9 mouse cellular contexts compared by ENCODE assay signal in genomic region chr5:43673083-43673482, GRCm38 (mm10). TPM values are rescaled to one million over a fixed set of nuclear protein-coding genes. Genes with fewer than 3 reads are reported as not detected.
DNase-seq lines count a peak whose midpoint lies in the region; ATAC-seq and TF ChIP-seq lines count a peak whose summit lies in the region.
"Had no signal": no experiment of that assay in that cellular context is flagged by ENCODE, and none has a peak within 500 bp of the region (broad histone marks: within the 10 kb centered on the region; RNA-seq: fewer than 3 reads in every experiment).

No protein-coding gene starts in this region.

- WGBS in kidney, embryonic 15.5 days = 82% methylated on average over 2 of the region's 2 CpGs
- 80% methylated on average over 2 of the region's 2 CpGs for WGBS in kidney, adult 2 months
- WGBS in embryonic facial prominence, embryonic 14.5 days = 71% methylated on average over 2 of the region's 2 CpGs
- WGBS in intestine, embryonic 16.5 days = 77% methylated on average over 2 of the region's 2 CpGs
- WGBS in neural tube, embryonic 11.5 days = 89% methylated on average over 2 of the region's 2 CpGs

- peaks cover 11% of the 10 kb centered on the region for H3K4me1 ChIP-seq in kidney, embryonic 15.5 days
- H3K4me1 ChIP-seq in kidney, adult 2 months (ENCODE audit: control insufficient read depth, insufficient read depth, low read length) = no peaks in the 10 kb centered on the region; the same call in 1 of the 2 replicates
- peaks cover 3% of the 10 kb centered on the region; the same call in 1 of the 2 replicates for H3K4me1 ChIP-seq in embryonic facial prominence, embryonic 14.5 days (ENCODE audit: control insufficient read depth, insufficient read depth, low read length)
- peaks cover 8% of the 10 kb centered on the region for H3K4me1 ChIP-seq in intestine, embryonic 16.5 days (ENCODE audit: control insufficient read depth, insufficient read depth, low read length)
- peaks cover 3% of the 10 kb centered on the region; the same call in 1 of the 2 replicates for H3K4me1 ChIP-seq in neural tube, embryonic 11.5 days (ENCODE audit: control insufficient read depth, insufficient read depth, low read length)

- H3K4me3 ChIP-seq in kidney, embryonic 15.5 days (replicated peaks) = peak overlapping the region; percentile 55
- no peak overlapping the region for H3K4me3 ChIP-seq in kidney, adult 2 months (ENCODE audit: insufficient read depth, low read depth, low read length)
- peak overlapping the region; percentile 49 for H3K4me3 ChIP-seq in embryonic facial prominence, embryonic 14.5 days (ENCODE audit: low read depth, low read length)
- H3K4me3 ChIP-seq in intestine, embryonic 16.5 days (ENCODE audit: low read length) = peak overlapping the region; percentile 55
- H3K4me3 ChIP-seq in neural tube, embryonic 11.5 days (ENCODE audit: low read depth, low read length) = 0 out of 2 replicates have a peak overlapping the region, but pooled peaks have one; percentile 42

- DNase-seq in kidney, adult 2 months = no peak
- DNase-seq in embryonic facial prominence, embryonic 14.5 days (ENCODE audit: low spot score) = no peak
- DNase-seq in neural tube, embryonic 11.5 days (ENCODE audit: low spot score) = no peak
- no peak for DNase-seq in frontal cortex, postnatal 36 days (ENCODE audit: low spot score in 2 of 2)
- no peak for DNase-seq in adrenal gland, postnatal 25 days
- DNase-seq in layer of hippocampus, adult 8-10 months (ENCODE audit: low spot score in 2 of 2) = no peak

- TF ChIP-seq POLR2A in kidney, adult 2 months (IDR thresholded peaks at IDR 0.05; ENCODE audit: low read depth, low read length) = no peak

- peaks cover 26% of the 10 kb centered on the region for H3K36me3 ChIP-seq in kidney, embryonic 15.5 days
- H3K36me3 ChIP-seq in kidney, adult 2 months (ENCODE audit: control insufficient read depth, insufficient read depth, low read length) = no peaks in the 10 kb centered on the region
- peaks cover 13% of the 10 kb centered on the region; the same call in 1 of the 2 replicates for H3K36me3 ChIP-seq in embryonic facial prominence, embryonic 14.5 days (ENCODE audit: control insufficient read depth, insufficient read depth, low read length)
- peaks cover 4% of the 10 kb centered on the region; the same call in 1 of the 2 replicates for H3K36me3 ChIP-seq in intestine, embryonic 16.5 days (ENCODE audit: control insufficient read depth, insufficient read depth, low read length)
- H3K36me3 ChIP-seq in neural tube, embryonic 11.5 days (ENCODE audit: control insufficient read depth, insufficient read depth, low read length) = no peaks in the 10 kb centered on the region

- peak overlapping the region; percentile 63 for H3K9ac ChIP-seq in kidney, embryonic 15.5 days
- H3K9ac ChIP-seq in embryonic facial prominence, embryonic 14.5 days (ENCODE audit: low read depth, low read length) = peak overlapping the region; percentile 70
- peak overlapping the region; percentile 79 for H3K9ac ChIP-seq in intestine, embryonic 16.5 days (ENCODE audit: low read depth, low read length)
- peak overlapping the region; percentile 72; the same call in 1 of the 2 replicates for H3K9ac ChIP-seq in neural tube, embryonic 11.5 days (ENCODE audit: low read length)

- no peak for ATAC-seq in kidney, embryonic 15.5 days (replicated peaks; ENCODE audit: low FRiP score)
- ATAC-seq in embryonic facial prominence, embryonic 14.5 days (ENCODE audit: low read depth) = no peak
- ATAC-seq in intestine, embryonic 16.5 days = peak; percentile 1; the same call in 1 of the 2 replicates
- no peak for ATAC-seq in neural tube, embryonic 11.5 days (ENCODE audit: insufficient read depth, low FRiP score, low TSS enrichment)

- H3K27me3 ChIP-seq in kidney, embryonic 15.5 days = no peaks in the 10 kb centered on the region
- H3K27me3 ChIP-seq in kidney, adult 2 months (replicated peaks; ENCODE audit: control insufficient read depth, insufficient read depth, low read length) = no peaks in the 10 kb centered on the region
- H3K27me3 ChIP-seq in embryonic facial prominence, embryonic 14.5 days (replicated peaks; ENCODE audit: control insufficient read depth, insufficient read depth, low read length) = no peaks in the 10 kb centered on the region
- no peaks in the 10 kb centered on the region for H3K27me3 ChIP-seq in intestine, embryonic 16.5 days (replicated peaks; ENCODE audit: control insufficient read depth, insufficient read depth, low read length)
- no peaks in the 10 kb centered on the region for H3K27me3 ChIP-seq in neural tube, embryonic 11.5 days (ENCODE audit: control insufficient read depth, insufficient read depth, low read length)

- peak overlapping the region; percentile 95 for H3K27ac ChIP-seq in kidney, embryonic 15.5 days
- no peak overlapping the region for H3K27ac ChIP-seq in kidney, adult 2 months (ENCODE audit: insufficient read depth, low read depth, low read length)
- peak overlapping the region; percentile 92; the same call in 1 of the 2 replicates for H3K27ac ChIP-seq in embryonic facial prominence, embryonic 14.5 days (replicated peaks; ENCODE audit: low read depth, low read length)
- H3K27ac ChIP-seq in intestine, embryonic 16.5 days (ENCODE audit: low read length) = no peak overlapping the region
- no peak overlapping the region for H3K27ac ChIP-seq in neural tube, embryonic 11.5 days (ENCODE audit: low read depth, low read length)

- peak overlapping the region; percentile 69 for H3K4me2 ChIP-seq in kidney, embryonic 15.5 days
- H3K4me2 ChIP-seq in embryonic facial prominence, embryonic 14.5 days (ENCODE audit: low read depth, low read length) = peak overlapping the region; percentile 57
- H3K4me2 ChIP-seq in intestine, embryonic 16.5 days (ENCODE audit: low read depth, low read length) = peak overlapping the region; percentile 52
- peak overlapping the region; percentile 59 for H3K4me2 ChIP-seq in neural tube, embryonic 11.5 days (ENCODE audit: low read depth)

- no peak for TF ChIP-seq CTCF in kidney, adult 2 months (conservative IDR thresholded peaks at IDR 0.05; ENCODE audit: insufficient read depth, insufficient read length, low read depth, low read length)

- no peaks in the 10 kb centered on the region for H3K9me3 ChIP-seq in kidney, embryonic 15.5 days (replicated peaks)
- no peaks in the 10 kb centered on the region for H3K9me3 ChIP-seq in embryonic facial prominence, embryonic 14.5 days (ENCODE audit: control insufficient read depth, low read length)
- no peaks in the 10 kb centered on the region for H3K9me3 ChIP-seq in intestine, embryonic 16.5 days (ENCODE audit: control insufficient read depth, low read length)
- H3K9me3 ChIP-seq in neural tube, embryonic 11.5 days (ENCODE audit: control insufficient read depth, low read length) = no peaks in the 10 kb centered on the region

RNA-seq across cellular contexts. Expression of gene Cc2d2a, which starts 10.9 kb away (rescaled TPM):
- polyA plus RNA-seq in kidney, embryonic 15.5 days (2015; fragmentation: Nextera tagmentation; extraction: Ambion mirVana) = 14.4 and 17.1 TPM in 2 replicates
- 4.6 and 4.9 TPM in 2 replicates for polyA plus RNA-seq in kidney, adult 2 months (2012; rRNA removed)
- polyA plus RNA-seq in embryonic facial prominence, embryonic 14.5 days (2014; fragmentation: Nextera tagmentation; extraction: Ambion mirVana) = 8.7 and 9.0 TPM in 2 replicates
- 8.1 and 8.7 TPM in 2 replicates for polyA plus RNA-seq in intestine, embryonic 16.5 days (2015; fragmentation: Nextera tagmentation; extraction: Ambion mirVana)
- polyA plus RNA-seq in neural tube, embryonic 11.5 days (2014; fragmentation: Nextera tagmentation; extraction: Ambion mirVana) = 6.1 and 7.3 TPM in 2 replicates
- 17.0 and 23.6 TPM in 2 replicates for total RNA-seq in adrenal gland, postnatal 25 days (2021)
- 10 to 100 TPM; 19.5 to 26.2 (median 21.2) TPM for total RNA-seq in layer of hippocampus, adult 8-10 months (2022)
- polyA plus RNA-seq: erythroblast, embryonic 14.5 days had no signal

Comparison
In these comparisons a context has a peak if more than half of its experiments do, and no peak if none do; other contexts are left out.
1. H3K27ac ChIP-seq: peak in kidney, embryonic 15.5 days (single experiment) and embryonic facial prominence, embryonic 14.5 days (single experiment); none in kidney, adult 2 months (single experiment), intestine, embryonic 16.5 days (single experiment) and neural tube, embryonic 11.5 days (single experiment).
2. Peak in every context shown above with its lines, with median percentiles within 50 percentile points of each other: H3K4me2 ChIP-seq and H3K9ac ChIP-seq.